Mouse (Mus musculus): ENCODE measurements around the gene Plxnb2.

GRCm38 (mm10) chr15:89147456-89147855 lies 33.1 kb downstream of the Plxnb2 start:
- TF ChIP-seq CHD2 (IDR thresholded peaks at IDR 0.05; ENCODE audit: low read depth, low read length), result no peak
- TF ChIP-seq HCFC1 (IDR thresholded peaks at IDR 0.05; ENCODE audit: borderline replicate concordance, insufficient read depth, low read length), result no peak
- TF ChIP-seq ZNF384 (IDR thresholded peaks at IDR 0.05; ENCODE audit: low read depth, low read length), result no peak
- TF ChIP-seq MAFK (IDR thresholded peaks at IDR 0.05; ENCODE audit: insufficient read depth, low read depth, low read length), result no peak

Data from ES-E14 (cell line).